Mouse (Mus musculus): Measurements from ENCODE around the gene Stip1. TPM values are rescaled to one million over a fixed set of nuclear protein-coding genes. Genes with fewer than 3 reads are reported as not detected.

Gene Stip1
- 15.1 and 19.1 TPM in 2 replicates for polyA plus RNA-seq (2012; rRNA removed; ENCODE audit: low replicate concordance)

GRCm38 (mm10) chr19:7039841-7040636 lies at the start of gene Stip1:
Stip1 (minus strand) TSS chr19:7039967.

GRCm38 (mm10) chr19:7056248-7057087 lies 16.7 kb upstream of the Stip1 start, which contains the start of gene Macrod1:
Macrod1 (plus strand) TSS chr19:7056810.

GRCm38 (mm10) chr19:7019191-7019590 lies 20.6 kb downstream of the Stip1 start, which contains the start of gene Fermt3:
Fermt3 (minus strand) TSS chr19:7019469.

GRCm38 (mm10) chr19:6996006-6996405 lies 43.8 kb downstream of the Stip1 start, which contains the start of the genes Nudt22 and Trpt1:
Nudt22 (minus strand) TSS chr19:6996117.
Trpt1 (plus strand) TSS chr19:6996131.

GRCm38 (mm10) chr19:6992011-6992858 lies 47.5 kb downstream of the Stip1 start, which contains the start of gene Dnajc4:
Dnajc4 (minus strand) TSS chr19:6992572.

DNA sequence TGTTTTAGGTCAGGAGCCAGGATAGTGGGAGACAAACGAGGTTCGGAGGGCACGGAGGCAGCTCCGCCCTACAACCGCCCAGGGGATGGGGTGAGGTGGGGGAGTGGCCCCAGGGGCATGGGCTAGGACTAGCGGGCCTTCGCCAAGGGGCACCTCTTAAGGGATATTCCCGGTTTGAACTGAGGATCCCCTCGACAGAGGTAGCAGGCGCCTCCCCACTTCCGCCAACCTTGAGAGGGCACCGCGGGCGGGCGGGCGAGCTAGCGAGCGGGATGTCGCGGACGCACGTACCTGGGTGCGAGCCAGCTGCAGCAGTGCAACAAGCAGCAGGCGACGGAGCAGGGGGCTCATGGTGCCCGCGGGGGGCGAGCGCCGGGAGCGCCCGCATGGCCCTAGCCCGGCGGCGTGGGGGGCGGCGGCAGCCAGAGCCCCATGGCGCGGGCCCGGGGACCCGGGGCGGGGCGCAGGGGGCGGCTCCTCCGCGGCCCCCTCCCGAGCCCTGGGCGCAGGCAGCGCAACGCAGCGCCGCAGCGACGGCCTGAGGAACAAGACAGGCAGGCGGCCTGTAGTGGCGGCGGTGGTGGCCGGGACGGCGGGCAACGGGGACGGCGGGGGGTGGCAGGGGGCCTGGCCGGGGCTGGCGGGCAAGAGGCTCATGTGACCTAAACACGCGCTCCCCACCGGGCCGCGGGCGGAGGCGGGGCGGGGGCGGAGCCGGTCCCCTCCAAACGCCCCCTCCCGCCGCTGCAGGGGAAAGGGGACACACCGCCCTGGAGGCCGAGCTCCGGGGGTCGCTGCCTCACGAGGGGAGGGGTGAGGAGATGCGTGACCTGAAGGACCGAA lies 52.5 kb downstream of the Stip1 start, which contains the start of gene Vegfb:
TSS of gene Vegfb (minus strand) at position 591 of the 843 bp plus-strand sequence.

DNA sequence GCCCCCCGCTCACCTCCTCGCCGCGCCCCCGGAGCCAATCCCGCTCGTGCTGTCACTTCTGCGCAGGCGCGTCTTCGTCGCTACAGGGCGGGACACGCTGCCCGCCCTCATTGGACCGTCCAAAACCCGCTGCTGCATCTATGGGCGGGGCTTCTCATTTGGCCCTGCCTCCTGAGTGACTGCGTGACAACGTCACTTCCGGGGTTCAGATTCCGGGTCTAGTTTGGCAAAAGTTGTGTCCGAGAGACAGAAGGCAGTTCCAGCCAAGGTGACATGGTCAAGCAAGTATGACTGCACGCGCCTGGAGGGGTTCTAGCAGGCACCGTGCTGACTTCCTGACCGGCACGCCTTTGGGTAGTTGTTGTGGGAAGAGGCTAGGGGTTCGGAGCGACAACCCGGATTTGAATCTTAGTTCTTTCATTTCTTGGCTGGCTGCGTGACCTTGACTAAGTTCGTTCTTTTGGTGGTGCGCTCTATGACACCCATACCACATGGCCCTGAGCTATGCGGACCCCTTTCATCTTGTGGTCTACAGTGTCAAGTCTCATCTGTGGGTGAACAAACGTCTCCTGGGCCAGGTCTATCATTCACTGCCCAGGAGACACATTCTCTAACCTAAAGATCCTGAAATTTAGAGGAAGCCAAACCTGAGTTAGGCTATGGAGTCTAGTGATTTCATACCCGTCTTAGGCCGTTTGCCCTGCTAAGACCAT lies 59.2 kb downstream of the Stip1 start, which contains the start of gene Fkbp2:
TSS of gene Fkbp2 (minus strand) at position 121 of the 713 bp plus-strand sequence.

DNA sequence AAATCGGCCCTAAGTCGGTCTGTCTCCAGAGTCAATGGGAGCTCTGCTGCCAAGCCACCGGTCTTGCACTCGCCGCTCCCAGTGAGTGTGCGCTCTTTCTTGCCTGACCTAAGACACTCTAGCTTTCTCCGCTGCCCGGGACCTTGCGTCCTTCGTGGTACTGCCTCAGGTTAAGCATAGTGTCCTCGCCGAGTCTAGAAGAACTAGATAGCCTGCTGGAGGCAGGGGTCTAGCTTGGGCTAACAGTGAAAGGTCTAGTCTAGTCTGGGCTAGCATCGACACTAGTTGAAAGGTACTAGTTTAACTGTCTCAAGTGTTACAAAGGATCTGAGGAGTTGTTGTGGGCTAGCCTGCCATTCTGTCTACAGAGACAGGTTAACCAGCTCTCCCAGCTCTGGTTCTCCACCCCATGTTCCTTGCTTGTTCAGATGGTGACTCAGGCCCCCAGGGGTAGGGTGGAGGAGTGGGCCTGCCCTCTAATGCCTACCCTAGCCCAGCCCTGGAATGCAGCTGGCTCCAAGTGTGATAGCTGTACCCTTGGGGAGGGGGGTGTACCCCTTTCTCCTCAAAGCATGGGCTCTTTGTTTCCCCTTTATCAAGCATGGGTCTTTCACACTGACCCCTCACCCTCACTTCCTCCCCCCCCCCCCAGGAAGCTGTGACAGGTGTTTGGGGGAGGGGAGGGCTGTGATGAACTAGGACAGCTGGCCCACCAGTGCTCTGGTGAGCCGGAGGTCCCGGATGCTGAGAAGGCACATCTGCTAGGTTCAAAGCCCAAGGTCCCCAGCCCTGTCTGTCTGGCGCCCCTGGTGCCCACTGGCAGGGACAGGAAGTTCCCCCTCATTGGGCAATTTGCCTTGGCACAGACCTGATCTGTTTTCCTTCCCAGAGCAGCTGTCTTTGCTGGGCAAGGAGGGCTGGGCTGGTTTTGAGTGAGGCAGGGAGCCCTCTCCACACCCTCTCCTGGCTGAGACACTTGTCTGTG lies 63.9 kb downstream of the Stip1 start, which contains the start of gene Plcb3:
TSS of gene Plcb3 (minus strand) at position 934 of the 985 bp plus-strand sequence.

DNA sequence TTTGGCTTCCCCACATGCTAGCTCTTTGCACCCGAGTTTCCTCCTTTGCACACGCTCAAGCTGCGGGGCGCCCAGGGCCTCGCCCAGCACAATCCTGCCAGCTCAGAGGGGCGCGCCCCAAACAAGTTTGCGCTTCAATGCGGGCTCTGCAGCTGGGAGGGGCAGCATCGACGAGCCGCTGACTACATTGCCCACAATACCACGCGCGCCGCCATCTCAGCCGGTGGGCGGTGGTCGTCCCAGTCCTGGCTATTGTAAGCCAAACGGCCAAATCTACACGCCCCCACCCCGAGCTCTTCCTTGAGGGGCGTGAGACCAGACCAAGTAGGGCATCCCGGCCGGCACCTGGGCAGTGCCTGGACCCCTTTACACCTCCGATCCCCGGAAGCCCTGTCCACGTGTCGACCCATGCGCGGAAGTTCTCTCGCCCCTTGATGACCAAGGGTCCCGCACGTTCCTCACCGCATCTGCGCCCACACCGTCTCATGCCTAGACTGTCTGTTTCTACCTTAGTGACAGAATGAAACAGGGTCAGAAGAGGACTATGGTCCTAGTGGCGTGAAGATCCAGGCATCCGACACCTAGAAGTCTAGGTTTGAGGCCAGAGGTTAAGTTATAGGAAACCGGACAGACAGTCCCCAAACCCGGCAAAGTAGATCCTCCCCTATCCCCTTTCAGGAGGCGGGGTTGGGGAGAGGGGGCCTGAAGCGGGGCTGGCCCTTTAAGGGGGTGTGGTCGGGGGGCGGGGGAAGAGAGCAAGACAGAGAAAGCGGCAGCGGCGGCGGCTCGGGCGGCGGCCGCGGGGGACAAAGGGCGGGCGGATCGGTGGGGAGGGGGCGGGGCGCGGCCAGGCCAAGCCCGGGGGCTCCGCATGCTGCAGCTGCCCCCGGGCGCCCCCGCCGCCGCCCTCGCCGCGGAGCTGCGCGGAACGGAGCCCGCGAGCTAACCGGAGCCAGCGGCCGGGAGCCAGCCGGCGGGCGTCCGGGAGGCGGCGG lies 65.3 kb downstream of the Stip1 start, which contains the start of gene Ppp1r14b:
TSS of gene Ppp1r14b (plus strand) at position 758 of the 995 bp plus-strand sequence.

Other genes starting within 250 kb of the Stip1 start
- gene Rps6ka4, start 199.3 kb downstream of the Stip1 start, polyA plus RNA-seq (2012; rRNA removed; ENCODE audit: low replicate concordance) = 40.3 and 55.5 TPM in 2 replicates
- 28.0 and 29.4 TPM in 2 replicates for gene Ccdc88b, start 181.8 kb downstream of the Stip1 start, polyA plus RNA-seq (2012; rRNA removed; ENCODE audit: low replicate concordance)
- 47.0 and 71.7 TPM in 2 replicates for gene Trmt112, start 130.3 kb downstream of the Stip1 start, polyA plus RNA-seq (2012; rRNA removed; ENCODE audit: low replicate concordance)
- gene Prdx5, start 129.9 kb downstream of the Stip1 start, polyA plus RNA-seq (2012; rRNA removed; ENCODE audit: low replicate concordance) = 173 and 198 TPM in 2 replicates
- 295 and 547 TPM in 2 replicates for gene Esrra, start 118.2 kb downstream of the Stip1 start, polyA plus RNA-seq (2012; rRNA removed; ENCODE audit: low replicate concordance)
- not detected in 2 replicates for gene Catsperz, start 114.6 kb downstream of the Stip1 start, polyA plus RNA-seq (2012; rRNA removed; ENCODE audit: low replicate concordance)
- not detected in 2 replicates for gene Kcnk4, start 105.5 kb downstream of the Stip1 start, polyA plus RNA-seq (2012; rRNA removed; ENCODE audit: low replicate concordance)
- 87.2 and 152 TPM in 2 replicates for gene Bad, start 98.1 kb downstream of the Stip1 start, polyA plus RNA-seq (2012; rRNA removed; ENCODE audit: low replicate concordance)
- 116 and 165 TPM in 2 replicates for gene Gpr137, start 97.5 kb downstream of the Stip1 start, polyA plus RNA-seq (2012; rRNA removed; ENCODE audit: low replicate concordance)
- 114 and 131 TPM in 2 replicates for gene Ppp1r14b, start 65.0 kb downstream of the Stip1 start, polyA plus RNA-seq (2012; rRNA removed; ENCODE audit: low replicate concordance)
- gene Plcb3, start 63.5 kb downstream of the Stip1 start, polyA plus RNA-seq (2012; rRNA removed; ENCODE audit: low replicate concordance) = 470 and 523 TPM in 2 replicates
- 26.0 and 27.9 TPM in 2 replicates for gene Fkbp2, start 59.5 kb downstream of the Stip1 start, polyA plus RNA-seq (2012; rRNA removed; ENCODE audit: low replicate concordance)
- 28.2 and 41.3 TPM in 2 replicates for gene Vegfb, start 52.3 kb downstream of the Stip1 start, polyA plus RNA-seq (2012; rRNA removed; ENCODE audit: low replicate concordance)
- gene Dnajc4, start 47.4 kb downstream of the Stip1 start, polyA plus RNA-seq (2012; rRNA removed; ENCODE audit: low replicate concordance) = 35.7 and 47.7 TPM in 2 replicates
- gene Nudt22, start 43.9 kb downstream of the Stip1 start, polyA plus RNA-seq (2012; rRNA removed; ENCODE audit: low replicate concordance) = 44.2 and 67.5 TPM in 2 replicates
- 8.4 and 10.9 TPM in 2 replicates for gene Trpt1, start 43.8 kb downstream of the Stip1 start, polyA plus RNA-seq (2012; rRNA removed; ENCODE audit: low replicate concordance)
- gene Fermt3, start 20.5 kb downstream of the Stip1 start, polyA plus RNA-seq (2012; rRNA removed; ENCODE audit: low replicate concordance) = 8.8 and 17.2 TPM in 2 replicates
- gene Macrod1, start 16.8 kb upstream of the Stip1 start, polyA plus RNA-seq (2012; rRNA removed; ENCODE audit: low replicate concordance) = 39.6 and 55.8 TPM in 2 replicates
- 0.05 and 0.15 TPM in 2 replicates for gene Flrt1, start 65.8 kb upstream of the Stip1 start, polyA plus RNA-seq (2012; rRNA removed; ENCODE audit: low replicate concordance)
- gene Otub1, start 166.3 kb upstream of the Stip1 start, polyA plus RNA-seq (2012; rRNA removed; ENCODE audit: low replicate concordance) = 83.6 and 128 TPM in 2 replicates
- 3,491 and 5,701 TPM in 2 replicates for gene Cox8a, start 177.6 kb upstream of the Stip1 start, polyA plus RNA-seq (2012; rRNA removed; ENCODE audit: low replicate concordance)
- 11.7 and 14.2 TPM in 2 replicates for gene Naa40, start 201.2 kb upstream of the Stip1 start, polyA plus RNA-seq (2012; rRNA removed; ENCODE audit: low replicate concordance)
- 1.5 and 3.3 TPM in 2 replicates for gene Rcor2, start 227.4 kb upstream of the Stip1 start, polyA plus RNA-seq (2012; rRNA removed; ENCODE audit: low replicate concordance)

Measured in duodenum, adult 2 months (tissue).